ENCODE assay signal across 9 mouse cellular contexts in the genomic region with DNA sequence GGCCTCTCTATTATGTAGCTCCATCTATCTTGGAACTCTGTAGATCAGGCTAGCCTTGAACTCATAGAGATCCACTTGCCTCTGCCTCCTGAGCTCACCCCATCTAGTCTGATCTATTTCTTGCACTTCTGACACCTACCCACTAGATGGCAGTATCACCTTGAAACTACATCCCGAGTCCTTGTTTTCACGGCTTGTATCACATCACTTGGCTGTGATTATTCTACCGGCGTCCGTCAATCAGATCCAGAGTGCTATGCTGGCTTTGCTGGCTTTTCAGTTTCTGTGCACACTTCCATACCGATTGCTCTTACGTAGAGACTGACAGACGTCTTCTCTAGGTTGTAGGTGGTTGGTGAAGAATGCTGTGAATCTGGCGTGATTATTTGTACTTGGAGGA. TPM values are rescaled to one million over a fixed set of nuclear protein-coding genes. Genes with fewer than 3 reads are reported as not detected.
DNase-seq lines count a peak whose midpoint lies in the region; ATAC-seq lines count a peak whose summit lies in the region.
"Had no signal": no experiment of that assay in that cellular context is flagged by ENCODE, and none has a peak within 500 bp of the region (broad histone marks: within the 10 kb centered on the region; RNA-seq: fewer than 3 reads in every experiment).

No protein-coding gene starts in this region.

- 74% methylated on average over 9 of the region's 9 CpGs for WGBS in midbrain, embryonic 14.5 days
- 70% methylated on average over 9 of the region's 9 CpGs for WGBS in midbrain, embryonic 16.5 days

- no peak for DNase-seq in frontal cortex, postnatal 10 days (ENCODE audit: low spot score in 2 of 2)
- peak; percentile 72 for DNase-seq in midbrain, embryonic 14.5 days
- peak; percentile 47 for DNase-seq in cerebellum, adult 9-11 months
- peak; percentile 86 for DNase-seq in induced T-regulatory cell, adult 2 months (ENCODE audit: low read depth)
- DNase-seq in retina, embryonic 14.5 days (ENCODE audit: low spot score): peak; percentile 69
- DNase-seq in spleen, adult 12 weeks (ENCODE audit: low spot score): no peak

- H3K4me2 ChIP-seq in midbrain, embryonic 14.5 days (ENCODE audit: low read length): no peak overlapping the region
- no peak overlapping the region for H3K4me2 ChIP-seq in midbrain, embryonic 16.5 days (ENCODE audit: low read length)
- H3K4me2 ChIP-seq: neural tube, embryonic 13.5 days had no signal

- H3K27me3 ChIP-seq in midbrain, embryonic 14.5 days (ENCODE audit: control insufficient read depth, insufficient read depth, low read length): no peaks in the 10 kb centered on the region
- H3K27me3 ChIP-seq in midbrain, embryonic 16.5 days (ENCODE audit: control insufficient read depth, insufficient read depth, low read depth, low read length): no peaks in the 10 kb centered on the region
- H3K27me3 ChIP-seq: neural tube, embryonic 13.5 days had no signal

- no peak overlapping the region for H3K9ac ChIP-seq in midbrain, embryonic 14.5 days (replicated peaks; ENCODE audit: low read length)
- no peak overlapping the region for H3K9ac ChIP-seq in midbrain, embryonic 16.5 days (ENCODE audit: low read depth, low read length)
- H3K9ac ChIP-seq: neural tube, embryonic 13.5 days had no signal

- H3K4me3 ChIP-seq in midbrain, embryonic 14.5 days (replicated peaks; ENCODE audit: low read depth, low read length): no peak overlapping the region
- H3K4me3 ChIP-seq in midbrain, embryonic 16.5 days (ENCODE audit: low read depth, low read length): no peak overlapping the region
- H3K4me3 ChIP-seq: neural tube, embryonic 13.5 days had no signal

- no peaks in the 10 kb centered on the region for H3K4me1 ChIP-seq in midbrain, embryonic 14.5 days (ENCODE audit: control insufficient read depth, insufficient read depth, low read length)
- no peaks in the 10 kb centered on the region for H3K4me1 ChIP-seq in midbrain, embryonic 16.5 days (ENCODE audit: control insufficient read depth, insufficient read depth, low read length)
- H3K4me1 ChIP-seq: neural tube, embryonic 13.5 days had no signal

- no peaks in the 10 kb centered on the region for H3K9me3 ChIP-seq in midbrain, embryonic 14.5 days (ENCODE audit: control insufficient read depth, low read length)
- H3K9me3 ChIP-seq in midbrain, embryonic 16.5 days (replicated peaks; ENCODE audit: control insufficient read depth, low read length, poor library complexity, severe bottlenecking): no peaks in the 10 kb centered on the region
- H3K9me3 ChIP-seq: neural tube, embryonic 13.5 days had no signal

- no peak overlapping the region for H3K27ac ChIP-seq in midbrain, embryonic 14.5 days (replicated peaks; ENCODE audit: low read depth, low read length)
- no peak overlapping the region for H3K27ac ChIP-seq in midbrain, embryonic 16.5 days (ENCODE audit: low read length)
- H3K27ac ChIP-seq: neural tube, embryonic 13.5 days had no signal

- ATAC-seq in frontal cortex, adult (ENCODE audit: low TSS enrichment): peak; percentile 64
- no peak; the same call in 1 of the 2 replicates for ATAC-seq in midbrain, embryonic 14.5 days (ENCODE audit: low FRiP score, low TSS enrichment)
- no peak for ATAC-seq in midbrain, embryonic 16.5 days

- no peaks in the 10 kb centered on the region for H3K36me3 ChIP-seq in midbrain, embryonic 14.5 days (ENCODE audit: control insufficient read depth, insufficient read depth, low read length)
- no peaks in the 10 kb centered on the region for H3K36me3 ChIP-seq in midbrain, embryonic 16.5 days (ENCODE audit: control insufficient read depth, insufficient read depth, low read length)

RNA-seq across cellular contexts. Expression of gene Mthfd1, which starts 11.8 kb away (rescaled TPM):
- polyA plus RNA-seq in midbrain, embryonic 14.5 days (2014; fragmentation: Nextera tagmentation; extraction: Ambion mirVana): 25.3 and 35.1 TPM in 2 replicates
- polyA plus RNA-seq in midbrain, embryonic 16.5 days (2015; fragmentation: Nextera tagmentation; extraction: Ambion mirVana): 28.2 and 35.2 TPM in 2 replicates

RNA-seq across cellular contexts. Expression of gene Tex21, which starts 20.3 kb away (rescaled TPM):
- polyA plus RNA-seq in midbrain, embryonic 14.5 days (2014; fragmentation: Nextera tagmentation; extraction: Ambion mirVana): not detected in 2 replicates
- polyA plus RNA-seq in midbrain, embryonic 16.5 days (2015; fragmentation: Nextera tagmentation; extraction: Ambion mirVana): not detected in 2 replicates
- polyA plus RNA-seq: neural tube, embryonic 13.5 days had no signal

RNA-seq across cellular contexts. Expression of gene Akap5, which starts 57.8 kb away (rescaled TPM):
- 8.7 and 8.8 TPM in 2 replicates for polyA plus RNA-seq in midbrain, embryonic 14.5 days (2014; fragmentation: Nextera tagmentation; extraction: Ambion mirVana)
- 10.6 and 11.6 TPM in 2 replicates for polyA plus RNA-seq in midbrain, embryonic 16.5 days (2015; fragmentation: Nextera tagmentation; extraction: Ambion mirVana)

Comparison
In these comparisons a context has a peak if more than half of its experiments do, and no peak if none do; other contexts are left out.
1. DNase-seq: peak in midbrain, embryonic 14.5 days (single experiment), cerebellum, adult 9-11 months (single experiment), induced T-regulatory cell, adult 2 months (single experiment) and retina, embryonic 14.5 days (single experiment); none in frontal cortex, postnatal 10 days (0 of 2) and spleen, adult 12 weeks (single experiment).